Mouse (Mus musculus) kidney, embryonic 15.5 days (tissue): Measurements from ENCODE around the gene Plekha7. TPM values are rescaled to one million over a fixed set of nuclear protein-coding genes. Genes with fewer than 3 reads are reported as not detected.

Experiments
- ATAC-seq: fragments of 200-750 bp; cut with Nextera tagmentation; replicated peaks from 2 replicates; pipeline ENCODE4 v1.8.0; 2017; ENCODE audit warnings: moderate TSS enrichment; ENCODE audit not compliant: low FRiP score
- H3K27ac ChIP-seq: fragments of 300-500 bp; sonication (generic); 2 replicates; pipeline ENCODE4 v1.5.1; 2015; ENCODE audit warnings: mild to moderate bottlenecking, inconsistent platforms
- H3K27me3 ChIP-seq: fragments of 300-500 bp; sonication (generic); 2 replicates; pipeline ENCODE4 v1.6.1; 2015; ENCODE audit warnings: inconsistent platforms
- H3K36me3 ChIP-seq: fragments of 300-500 bp; sonication (generic); 2 replicates; pipeline ENCODE4 v1.6.1; 2015; ENCODE audit warnings: inconsistent platforms
- H3K4me1 ChIP-seq: fragments of 300-500 bp; sonication (generic); 2 replicates; pipeline ENCODE4 v1.6.1; 2015; ENCODE audit warnings: inconsistent platforms
- H3K4me2 ChIP-seq: fragments of 300-500 bp; sonication (generic); 2 replicates; pipeline ENCODE4 v1.6.1; 2015; ENCODE audit warnings: moderate library complexity, mild to moderate bottlenecking, inconsistent platforms
- H3K4me3 ChIP-seq: fragments of 300-500 bp; sonication (generic); replicated peaks from 2 replicates; pipeline ENCODE4 v1.5.1; 2015; ENCODE audit warnings: mild to moderate bottlenecking, inconsistent platforms
- H3K9ac ChIP-seq: fragments of 300-500 bp; sonication (generic); 2 replicates; pipeline ENCODE4 v1.6.1; 2015; ENCODE audit warnings: mild to moderate bottlenecking, inconsistent platforms
- H3K9me3 ChIP-seq: fragments of 300-500 bp; sonication (generic); replicated peaks from 2 replicates; pipeline ENCODE4 v1.6.1; 2016; ENCODE audit warnings: inconsistent platforms
- WGBS: fragments of 180-500 bp; shearing (Covaris S2); methylation state at CpG from one replicate; pipeline ENCODE4 v1.1.7; 2015; ENCODE audit warnings: mixed read lengths; 5-methylcytosine and 5-hydroxymethylcytosine counted together
- polyA plus RNA-seq: library from polyadenylated mRNA; unstranded; fragments of >200 nt; fragmentation: Nextera tagmentation; extraction: Ambion mirVana; gene quantifications from 2 replicates; pipeline ENCODE4 v1.2.1, GENCODE M21; 2015

Gene Plekha7
- polyA plus RNA-seq, 1 experiment from 2014 or later, result 14.1 TPM

DNA sequence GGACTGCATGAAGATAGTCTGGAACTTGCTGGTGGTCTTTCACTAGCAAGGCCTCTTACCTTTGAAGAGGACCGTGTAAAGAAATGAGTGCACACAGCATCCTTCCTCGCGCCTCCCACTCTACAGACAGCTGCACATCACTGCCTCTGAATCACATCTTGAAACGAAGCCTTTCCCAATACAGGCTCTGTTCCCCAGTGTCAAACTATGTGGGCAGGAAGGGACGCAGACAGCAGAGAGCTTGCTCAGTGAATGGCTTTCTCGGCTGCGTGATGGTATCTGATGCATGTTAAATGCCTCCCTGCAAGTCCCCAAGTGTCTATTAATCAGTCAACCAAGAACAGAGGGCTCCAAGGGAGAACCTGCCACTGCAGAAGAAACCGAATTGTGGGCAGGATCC lies 99.3 kb downstream of the Plekha7 start:
- H3K9ac ChIP-seq, result no peak overlapping the region
- no peaks in the 10 kb centered on the region for H3K9me3 ChIP-seq
- 38% methylated on average over 8 of the region's 8 CpGs for WGBS
- no peaks in the 10 kb centered on the region for H3K27me3 ChIP-seq
- no peaks in the 10 kb centered on the region for H3K36me3 ChIP-seq
- ATAC-seq, result 0 out of 2 replicates have a peak, but pooled peaks have one; percentile 17
- H3K4me3 ChIP-seq, result no peak overlapping the region
- H3K4me2 ChIP-seq, result no peak overlapping the region
- H3K27ac ChIP-seq, result no peak overlapping the region
- peaks cover 27% of the 10 kb centered on the region for H3K4me1 ChIP-seq

DNA sequence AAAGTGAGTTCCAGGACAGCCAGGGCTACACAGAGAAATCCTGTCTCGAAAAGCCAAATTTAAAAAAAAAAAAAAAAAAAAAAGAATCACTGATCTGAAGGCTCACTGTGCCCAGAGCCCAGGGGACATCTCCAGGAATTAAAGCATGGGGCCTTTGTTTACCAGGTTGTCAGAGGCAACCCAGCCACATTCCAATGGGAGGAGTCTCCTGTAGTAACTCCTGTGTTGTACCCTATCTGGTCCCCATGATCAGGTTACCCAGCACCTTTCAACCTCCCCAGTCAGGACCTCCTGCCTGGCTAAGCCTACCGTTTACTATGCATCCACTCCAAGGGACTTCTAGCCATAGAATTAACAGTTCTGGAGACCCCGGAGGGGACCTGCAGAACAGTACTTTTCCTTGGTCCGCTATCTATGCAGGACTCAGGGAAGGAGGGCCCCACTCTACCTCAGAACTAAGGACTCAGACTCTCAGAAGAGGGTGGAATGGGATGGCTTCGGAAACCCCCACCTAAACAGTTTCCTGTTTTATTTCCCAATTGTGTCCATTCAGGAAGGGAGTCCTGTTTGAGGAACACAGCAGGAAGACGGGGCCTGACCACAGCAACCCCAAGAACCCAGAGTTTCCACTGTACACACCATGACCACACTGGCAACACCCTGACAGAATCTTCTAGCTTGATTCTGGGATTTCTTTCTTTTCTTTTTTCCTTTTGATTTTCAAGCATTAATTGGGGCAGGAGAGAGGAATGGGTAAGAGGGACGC lies 101.2 kb downstream of the Plekha7 start:
- Histone ChIP-seq H3K9ac (no peak overlapping the region), H3K27me3 (no peaks in the 10 kb centered on the region), H3K27ac (no peak overlapping the region), H3K4me1 (peaks cover 24% of the 10 kb centered on the region), H3K36me3 (no peaks in the 10 kb centered on the region), H3K4me2 (no peak overlapping the region), H3K9me3 (no peaks in the 10 kb centered on the region), H3K4me3 (no peak overlapping the region)
- no peak for ATAC-seq
- WGBS, result 56% methylated on average over 7 of the region's 7 CpGs

DNA sequence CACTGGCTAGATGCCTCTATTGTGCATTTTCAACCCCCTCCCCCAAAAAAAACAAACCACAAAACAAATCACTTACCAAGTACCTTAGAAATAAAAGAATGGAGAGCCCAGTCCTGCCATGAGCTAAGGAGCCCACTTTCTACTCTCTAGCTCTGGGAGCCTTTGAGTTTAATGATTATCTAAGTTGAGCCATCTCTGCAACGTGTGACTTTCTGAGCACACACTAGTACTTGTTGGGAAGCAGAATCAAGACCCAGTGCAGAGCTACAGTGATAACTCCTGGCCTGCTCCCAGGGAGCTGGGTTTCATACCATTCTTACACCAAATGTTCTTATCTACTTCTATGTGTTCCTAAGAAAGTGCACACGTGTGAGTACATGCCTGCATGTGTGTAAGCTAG lies 102.7 kb downstream of the Plekha7 start:
- H3K36me3 ChIP-seq, result no peaks in the 10 kb centered on the region
- no peaks in the 10 kb centered on the region for H3K27me3 ChIP-seq
- no peak for ATAC-seq
- H3K9ac ChIP-seq, result no peak overlapping the region
- H3K4me3 ChIP-seq, result no peak overlapping the region
- WGBS, result 74% methylated on average over 2 of the region's 2 CpGs
- no peaks in the 10 kb centered on the region for H3K9me3 ChIP-seq
- H3K4me1 ChIP-seq, result peaks cover 25% of the 10 kb centered on the region
- no peak overlapping the region for H3K4me2 ChIP-seq
- no peak overlapping the region for H3K27ac ChIP-seq

DNA sequence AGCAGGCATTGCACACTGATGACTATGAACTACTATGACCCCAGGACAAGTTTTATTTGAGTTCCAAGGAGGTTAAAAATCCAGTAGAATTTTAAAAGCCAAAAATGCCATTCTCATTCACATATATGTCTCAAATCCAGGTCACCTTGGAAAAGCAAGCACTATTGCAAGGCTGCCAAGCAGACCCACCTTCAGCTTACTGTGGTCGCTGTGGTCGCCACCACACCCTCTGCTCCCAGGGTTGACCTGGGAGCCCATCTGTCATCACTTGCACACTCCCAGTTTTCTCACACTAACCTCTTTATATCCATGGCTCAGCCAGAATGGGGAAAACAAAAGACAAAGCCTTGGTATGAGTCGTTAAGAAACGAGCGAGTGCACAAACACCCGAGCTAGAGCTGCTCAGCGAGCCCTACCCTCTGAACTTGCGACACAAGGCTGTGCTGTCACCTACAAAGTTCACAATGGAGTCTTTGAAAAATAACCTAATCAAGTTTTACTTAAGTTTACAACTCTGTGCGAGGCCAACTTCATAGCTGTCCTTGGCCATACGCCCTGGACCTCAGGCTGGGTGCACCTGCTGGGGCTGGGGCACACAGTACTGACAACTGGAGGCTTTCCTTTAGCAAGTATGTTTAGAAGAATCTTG lies 106.0 kb downstream of the Plekha7 start:
- no peak for ATAC-seq

DNA sequence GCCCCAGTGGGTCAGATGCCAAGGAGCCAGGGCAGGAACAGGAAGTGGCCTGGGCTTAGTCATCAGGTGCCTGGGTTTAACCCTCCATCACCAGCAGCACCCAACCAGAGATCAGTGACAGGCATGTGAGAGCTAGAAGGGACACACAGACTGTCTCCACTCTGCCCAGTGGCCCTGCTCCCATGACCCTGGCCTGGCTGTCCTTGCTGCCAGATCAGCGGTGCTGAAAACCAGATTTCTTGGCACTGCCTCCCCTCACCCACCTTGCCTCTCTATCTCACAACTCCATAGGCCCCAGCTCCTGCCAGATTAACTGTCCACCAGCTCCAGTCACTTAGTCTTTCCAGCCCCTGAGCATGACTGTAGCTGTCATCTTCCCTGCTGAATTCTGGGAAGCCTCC lies 107.2 kb downstream of the Plekha7 start:
- Histone ChIP-seq H3K27ac (no peak overlapping the region), H3K9ac (no peak overlapping the region), H3K27me3 (no peaks in the 10 kb centered on the region), H3K4me3 (no peak overlapping the region), H3K4me1 (peaks cover 34% of the 10 kb centered on the region), H3K4me2 (no peak overlapping the region), H3K36me3 (no peaks in the 10 kb centered on the region), H3K9me3 (no peaks in the 10 kb centered on the region)
- ATAC-seq, result no peak
- WGBS, result 69% methylated on average over 1 of the region's 1 CpGs

More for the DNA sequence above, 106.0 kb downstream of the Plekha7 start:
- Histone ChIP-seq H3K27me3 (no peaks in the 10 kb centered on the region), H3K4me2 (no peak overlapping the region), H3K4me1 (peaks cover 24% of the 10 kb centered on the region), H3K4me3 (no peak overlapping the region), H3K36me3 (no peaks in the 10 kb centered on the region), H3K27ac (no peak overlapping the region), H3K9me3 (no peaks in the 10 kb centered on the region), H3K9ac (no peak overlapping the region)
- WGBS, result 59% methylated on average over 10 of the region's 10 CpGs

DNA sequence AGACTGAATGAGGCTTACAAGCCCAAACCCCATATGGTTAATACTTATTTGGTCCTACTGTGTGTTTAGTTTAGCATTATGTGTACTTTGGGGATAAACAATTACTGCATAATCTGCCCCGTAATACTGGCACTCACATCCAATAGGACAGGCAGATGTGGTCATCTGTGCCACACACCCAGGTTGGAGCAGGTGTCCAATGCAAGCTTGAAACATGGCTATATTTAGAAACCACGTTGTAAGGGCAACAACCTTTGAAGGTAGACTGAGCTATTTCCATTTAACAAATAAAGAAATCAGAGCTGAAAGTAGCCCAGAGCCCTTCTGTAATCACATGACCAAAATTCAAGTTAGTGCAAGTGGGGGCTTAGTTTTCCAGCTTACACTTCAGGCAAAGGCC lies 107.6 kb downstream of the Plekha7 start:
- Histone ChIP-seq H3K36me3 (no peaks in the 10 kb centered on the region), H3K4me1 (peaks cover 34% of the 10 kb centered on the region), H3K9me3 (no peaks in the 10 kb centered on the region), H3K9ac (no peak overlapping the region), H3K27ac (no peak overlapping the region), H3K4me3 (no peak overlapping the region), H3K27me3 (no peaks in the 10 kb centered on the region), H3K4me2 (no peak overlapping the region)
- no peak for ATAC-seq
- 88% methylated on average over 2 of the region's 2 CpGs for WGBS

DNA sequence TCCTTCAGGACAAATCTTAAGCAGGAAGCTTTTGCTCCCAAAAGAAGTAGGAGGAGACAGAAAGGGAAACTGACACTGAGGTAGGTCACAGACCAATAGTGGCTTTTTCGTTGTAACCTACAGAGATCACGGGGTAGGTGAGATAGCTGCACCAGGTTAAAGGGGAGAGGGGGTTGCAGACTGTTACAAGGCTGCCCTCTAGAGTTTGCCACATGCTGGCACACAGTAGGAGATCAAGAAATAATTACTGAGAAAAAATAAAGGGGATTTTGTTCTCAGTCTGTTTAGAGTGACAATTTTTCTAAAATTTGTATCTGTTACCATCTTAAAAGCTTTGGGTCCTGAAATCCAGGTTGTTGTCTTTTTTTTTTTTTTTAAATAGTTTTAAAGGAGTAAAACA lies 109.3 kb downstream of the Plekha7 start:
- H3K4me3 ChIP-seq, result no peak overlapping the region
- no peak for ATAC-seq
- no peaks in the 10 kb centered on the region for H3K9me3 ChIP-seq
- H3K27ac ChIP-seq, result peak overlapping the region; percentile 64; the same call in 1 of the 2 replicates
- H3K27me3 ChIP-seq, result no peaks in the 10 kb centered on the region
- H3K4me1 ChIP-seq, result peaks cover 34% of the 10 kb centered on the region
- 37% methylated on average over 2 of the region's 2 CpGs for WGBS
- no peak overlapping the region for H3K4me2 ChIP-seq
- H3K36me3 ChIP-seq, result no peaks in the 10 kb centered on the region
- H3K9ac ChIP-seq, result no peak overlapping the region

DNA sequence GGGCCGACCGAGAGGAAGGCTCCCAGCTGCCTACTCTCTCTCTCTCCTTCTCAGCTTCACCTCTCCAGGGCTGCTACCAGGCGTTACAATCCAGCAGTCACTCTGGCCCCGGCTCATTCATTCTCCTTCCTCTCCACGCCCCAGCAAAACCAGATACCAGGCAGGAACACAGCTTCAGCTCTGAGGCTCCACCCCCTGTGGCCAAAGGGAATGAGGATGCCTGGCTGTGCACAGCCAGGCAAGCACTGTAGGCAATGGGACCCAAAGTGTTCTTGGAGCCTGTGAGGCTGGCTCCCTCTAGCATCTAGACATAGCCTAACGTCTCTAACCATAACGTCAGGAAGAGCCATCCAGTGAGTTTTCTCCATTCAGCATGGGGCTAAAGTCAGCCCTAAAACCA lies 109.8 kb downstream of the Plekha7 start:
- Histone ChIP-seq H3K9me3 (no peaks in the 10 kb centered on the region), H3K27ac (peak overlapping the region; percentile 64), H3K4me3 (no peak overlapping the region), H3K27me3 (no peaks in the 10 kb centered on the region), H3K4me1 (peaks cover 34% of the 10 kb centered on the region), H3K36me3 (no peaks in the 10 kb centered on the region), H3K4me2 (peak overlapping the region; percentile 15), H3K9ac (no peak overlapping the region)
- peak; percentile 74 for ATAC-seq
- 10% methylated on average over 7 of the region's 7 CpGs for WGBS

DNA sequence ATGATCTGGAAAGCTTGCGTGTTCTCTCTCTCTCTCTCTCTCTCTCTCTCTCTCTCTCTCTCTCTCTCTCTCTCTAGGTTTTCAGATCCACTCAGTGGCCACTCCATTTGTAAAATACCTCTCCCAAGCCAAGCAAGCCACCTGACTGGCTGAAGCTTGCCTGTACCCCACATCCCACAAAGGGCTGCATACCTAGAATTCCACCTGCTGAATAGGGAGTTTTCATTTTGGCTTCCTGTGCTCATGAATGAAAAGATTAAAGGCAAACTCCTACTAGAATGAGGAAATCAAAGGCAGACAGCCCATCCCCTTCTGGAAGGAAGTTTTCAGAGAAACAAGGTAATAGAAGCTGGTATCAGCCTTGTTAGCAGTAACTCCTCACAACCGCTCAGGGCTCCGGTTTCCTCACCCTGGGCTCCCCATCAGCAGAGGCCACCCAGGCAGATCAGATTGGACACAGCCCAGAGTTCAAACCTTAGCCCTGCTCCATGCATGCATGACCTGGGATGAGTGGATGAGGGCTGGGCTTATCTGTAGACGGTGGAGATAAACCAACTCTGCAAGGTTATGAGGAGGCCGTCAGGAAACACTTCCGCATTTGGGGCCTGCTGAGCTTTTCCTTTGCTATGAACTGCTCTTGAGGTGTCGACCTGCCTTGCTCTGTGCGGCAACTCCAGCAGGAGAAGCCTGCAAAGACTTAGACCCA lies 111.0 kb downstream of the Plekha7 start:
- H3K27ac ChIP-seq, result peak overlapping the region; percentile 64
- WGBS, result 47% methylated on average over 8 of the region's 8 CpGs
- no peak overlapping the region for H3K4me2 ChIP-seq
- no peak overlapping the region for H3K4me3 ChIP-seq
- ATAC-seq, result peak; percentile 70
- H3K4me1 ChIP-seq, result peaks cover 34% of the 10 kb centered on the region
- no peaks in the 10 kb centered on the region for H3K36me3 ChIP-seq
- H3K27me3 ChIP-seq, result no peaks in the 10 kb centered on the region
- H3K9ac ChIP-seq, result no peak overlapping the region
- H3K9me3 ChIP-seq, result no peaks in the 10 kb centered on the region

DNA sequence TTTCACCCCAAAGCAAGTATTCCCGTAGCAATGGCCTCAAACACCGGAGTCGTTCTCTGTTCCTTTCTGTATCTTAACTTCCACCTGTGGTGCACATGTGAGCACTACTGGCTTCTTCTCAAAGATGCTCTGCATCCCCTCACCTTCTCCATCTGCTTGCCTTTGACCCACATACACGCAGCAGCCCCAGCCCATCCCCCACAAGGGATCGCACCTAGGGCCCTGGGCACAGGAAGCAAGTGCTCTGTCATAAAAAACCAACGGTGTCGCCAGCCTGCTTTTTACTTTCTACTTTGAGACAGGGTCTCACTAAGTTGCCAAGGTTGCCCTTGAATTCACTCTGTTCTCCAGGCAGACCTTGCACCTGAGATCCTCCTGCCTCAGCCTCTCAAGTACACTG lies 113.2 kb downstream of the Plekha7 start:
- Histone ChIP-seq H3K36me3 (no peaks in the 10 kb centered on the region), H3K27me3 (no peaks in the 10 kb centered on the region), H3K4me3 (no peak overlapping the region), H3K9ac (no peak overlapping the region), H3K4me2 (no peak overlapping the region), H3K9me3 (no peaks in the 10 kb centered on the region), H3K4me1 (peaks cover 31% of the 10 kb centered on the region), H3K27ac (no peak overlapping the region)
- no peak for ATAC-seq
- 66% methylated on average over 7 of the region's 7 CpGs for WGBS

DNA sequence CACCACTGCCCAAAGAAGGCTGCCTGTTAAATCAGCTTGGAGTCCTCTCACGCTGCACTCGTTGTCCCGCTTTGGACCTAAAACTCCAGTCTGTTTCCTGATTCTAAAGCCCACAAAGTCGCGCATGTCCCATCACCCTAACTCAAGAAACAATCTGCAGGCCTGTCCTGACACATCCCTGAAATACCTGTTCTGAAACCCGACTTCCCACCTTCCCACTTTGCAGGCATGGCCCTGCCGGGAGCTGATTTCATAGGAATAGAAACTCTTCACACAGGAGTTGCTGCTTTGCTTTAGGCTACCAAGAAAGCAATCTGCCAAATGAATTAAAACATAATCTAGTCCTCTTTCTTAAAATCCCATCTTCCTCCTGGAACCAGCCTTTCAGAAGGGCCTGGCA lies 115.2 kb downstream of the Plekha7 start:
- no peak for ATAC-seq
- no peak overlapping the region for H3K27ac ChIP-seq
- no peak overlapping the region for H3K9ac ChIP-seq
- H3K36me3 ChIP-seq, result no peaks in the 10 kb centered on the region
- H3K9me3 ChIP-seq, result no peaks in the 10 kb centered on the region
- peaks cover 20% of the 10 kb centered on the region for H3K4me1 ChIP-seq
- H3K4me3 ChIP-seq, result no peak overlapping the region
- no peaks in the 10 kb centered on the region for H3K27me3 ChIP-seq
- WGBS, result 87% methylated on average over 7 of the region's 7 CpGs
- H3K4me2 ChIP-seq, result no peak overlapping the region

DNA sequence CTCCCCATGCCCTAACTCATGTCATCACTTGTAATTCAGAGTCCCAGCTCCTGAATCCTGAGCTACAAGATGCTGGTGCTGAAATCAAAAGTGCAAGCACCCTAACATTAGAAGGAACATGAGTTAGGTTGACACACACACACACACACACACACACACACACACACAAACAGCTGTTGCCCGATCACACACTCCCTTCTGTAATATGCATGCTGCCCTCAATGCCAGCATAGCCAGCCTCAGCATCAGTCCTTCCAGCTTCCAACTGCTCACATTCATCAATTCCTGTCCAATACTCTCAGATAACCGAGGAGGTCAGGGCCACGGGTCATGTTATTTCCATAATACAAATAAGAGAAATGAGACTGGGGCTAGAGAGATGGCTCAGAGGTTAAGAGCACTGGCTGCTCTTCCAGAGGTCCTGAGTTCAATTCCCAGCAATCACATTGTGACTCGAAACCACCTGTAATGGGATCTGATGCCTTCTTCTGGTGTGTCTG lies 116.0 kb downstream of the Plekha7 start:
- Histone ChIP-seq H3K9ac (no peak overlapping the region), H3K4me3 (no peak overlapping the region), H3K27ac (no peak overlapping the region), H3K27me3 (no peaks in the 10 kb centered on the region), H3K4me1 (peaks cover 12% of the 10 kb centered on the region), H3K9me3 (no peaks in the 10 kb centered on the region), H3K36me3 (no peaks in the 10 kb centered on the region), H3K4me2 (no peak overlapping the region)
- 58% methylated on average over 4 of the region's 4 CpGs for WGBS
- no peak for ATAC-seq
